Mouse (Mus musculus) lung, embryonic 16.5 days (tissue): ENCODE data around the gene Prl7a1. TPM values are rescaled to one million over a fixed set of nuclear protein-coding genes. Genes with fewer than 3 reads are reported as not detected.

Source experiments
- ATAC-seq: fragments of 200-750 bp; cut with Nextera tagmentation; 2 replicates; pipeline ENCODE4 v1.8.0; 2017; ENCODE audit warnings: low read depth, mild to moderate bottlenecking, moderate library complexity
- H3K27ac ChIP-seq: fragments of 300-500 bp; sonication (generic); 2 replicates; pipeline ENCODE4 v1.5.1; 2014; ENCODE audit warnings: mild to moderate bottlenecking, control low read depth, low read length
- H3K27me3 ChIP-seq: fragments of 300-500 bp; sonication (generic); 2 replicates; pipeline ENCODE4 v1.6.1; 2014; ENCODE audit warnings: low read depth, low read length, mixed read lengths; ENCODE audit not compliant: control insufficient read depth, insufficient read depth
- H3K36me3 ChIP-seq: fragments of 300-500 bp; sonication (generic); 2 replicates; pipeline ENCODE4 v1.6.1; 2014; ENCODE audit warnings: low read length; ENCODE audit not compliant: control insufficient read depth, insufficient read depth
- H3K4me1 ChIP-seq: fragments of 300-500 bp; sonication (generic); replicated peaks from 2 replicates; pipeline ENCODE4 v1.6.1; 2014; ENCODE audit warnings: low read length, mixed read lengths; ENCODE audit not compliant: control insufficient read depth, insufficient read depth
- H3K4me2 ChIP-seq: fragments of 300-500 bp; sonication (generic); 2 replicates; pipeline ENCODE4 v1.6.1; 2014; ENCODE audit warnings: low read depth, low read length, control low read depth
- H3K4me3 ChIP-seq: fragments of 300-500 bp; sonication (generic); 2 replicates; pipeline ENCODE4 v1.5.1; 2014; ENCODE audit warnings: mild to moderate bottlenecking, low read length, control low read depth
- H3K9ac ChIP-seq: fragments of 300-500 bp; sonication (generic); 2 replicates; pipeline ENCODE4 v1.6.1; 2014; ENCODE audit warnings: low read length, control low read depth
- H3K9me3 ChIP-seq: fragments of 300-500 bp; sonication (generic); 2 replicates; pipeline ENCODE4 v1.6.1; 2016; ENCODE audit warnings: low read length; ENCODE audit not compliant: control insufficient read depth
- WGBS: fragments of 180-500 bp; shearing (Covaris S2); extraction: QIAGEN DNeasy Blood & Tissue Kit; methylation state at CpG from one replicate; pipeline ENCODE4 v1.1.7; 2014; 5-methylcytosine and 5-hydroxymethylcytosine counted together
- polyA plus RNA-seq: library from polyadenylated mRNA; unstranded; fragments of >200 nt; fragmentation: Nextera tagmentation; extraction: Ambion mirVana; gene quantifications from 2 replicates; pipeline ENCODE4 v1.2.1, GENCODE M21; 2015

Prl7a1 gene
- polyA plus RNA-seq: not detected in 2 replicates

- H3K27me3 ChIP-seq: no peaks in the 10 kb centered on the region
- H3K36me3 ChIP-seq: no peaks in the 10 kb centered on the region
- H3K4me2 ChIP-seq: no peak within 1 kb of the TSS
- H3K9me3 ChIP-seq: no peaks in the 10 kb centered on the region
- H3K9ac ChIP-seq: no peak within 1 kb of the TSS
- H3K4me3 ChIP-seq: no peak within 1 kb of the TSS
- no peaks in the 10 kb centered on the region for H3K4me1 ChIP-seq
- WGBS: 96% methylated on average over 3 of the region's 3 CpGs
- H3K27ac ChIP-seq: no peak within 1 kb of the TSS
- no peak for ATAC-seq
Measured at GRCm38 (mm10) chr13:27642393-27642792, at the start of gene Prl7a1. Gene Prl7a1 (minus strand): TSS chr13:27642493.

GRCm38 (mm10) chr13:27667936-27668335, 25.6 kb upstream of the Prl7a1 start, which contains the start of gene Prl7a2:
Gene Prl7a2 (minus strand): TSS chr13:27668036.
- WGBS: 69% methylated on average over 4 of the region's 4 CpGs
- H3K4me3 ChIP-seq: no peak within 1 kb of the TSS
- H3K9ac ChIP-seq: no peak within 1 kb of the TSS
- H3K4me1 ChIP-seq: no peaks in the 10 kb centered on the region
- H3K9me3 ChIP-seq: no peaks in the 10 kb centered on the region
- H3K27me3 ChIP-seq: no peaks in the 10 kb centered on the region
- H3K27ac ChIP-seq: no peak within 1 kb of the TSS
- no peak within 1 kb of the TSS for H3K4me2 ChIP-seq
- no peak for ATAC-seq
- no peaks in the 10 kb centered on the region for H3K36me3 ChIP-seq

- Histone ChIP-seq H3K36me3 (no peaks in the 10 kb centered on the region), H3K27ac (no peak overlapping the region), H3K27me3 (no peaks in the 10 kb centered on the region), H3K9ac (no peak overlapping the region), H3K9me3 (no peaks in the 10 kb centered on the region), H3K4me1 (no peaks in the 10 kb centered on the region), H3K4me2 (no peak overlapping the region), H3K4me3 (no peak overlapping the region)
- WGBS: 60% methylated on average over 2 of the region's 2 CpGs
- no peak for ATAC-seq
Measured at GRCm38 (mm10) chr13:27660747-27661146, 18.5 kb upstream of the Prl7a1 start.

- no peak for ATAC-seq
- no peak within 1 kb of the TSS for H3K4me2 ChIP-seq
- no peaks in the 10 kb centered on the region for H3K4me1 ChIP-seq
- no peaks in the 10 kb centered on the region for H3K9me3 ChIP-seq
- H3K27me3 ChIP-seq: no peaks in the 10 kb centered on the region
- H3K4me3 ChIP-seq: no peak within 1 kb of the TSS
- H3K27ac ChIP-seq: no peak within 1 kb of the TSS
- WGBS: 65% methylated on average over 4 of the region's 4 CpGs
- H3K9ac ChIP-seq: no peak within 1 kb of the TSS
- no peaks in the 10 kb centered on the region for H3K36me3 ChIP-seq
Measured at GRCm38 (mm10) chr13:27610482-27610881, 31.8 kb downstream of the Prl7a1 start, which contains the start of gene Prl7b1. Gene Prl7b1 (minus strand): TSS chr13:27610582.

Other genes with a start within 250 kb of the Prl7a1 start
- gene Prl8a6, start 203.8 kb downstream of the Prl7a1 start, polyA plus RNA-seq: not detected in 2 replicates
- gene Prl8a8, start 129.3 kb downstream of the Prl7a1 start, polyA plus RNA-seq: not detected in 2 replicates
- not detected in 2 replicates for gene Prl8a9, start 77.9 kb downstream of the Prl7a1 start, polyA plus RNA-seq
- gene Prl8a1, start 60.3 kb downstream of the Prl7a1 start, polyA plus RNA-seq: not detected in 2 replicates
- not detected in 2 replicates for gene Prl7b1, start 31.9 kb downstream of the Prl7a1 start, polyA plus RNA-seq
- gene Prl7a2, start 25.5 kb upstream of the Prl7a1 start, polyA plus RNA-seq: not detected in 2 replicates
- not detected in 2 replicates for gene Prl7d1, start 74.2 kb upstream of the Prl7a1 start, polyA plus RNA-seq
- gene Prl7c1, start 138.3 kb upstream of the Prl7a1 start, polyA plus RNA-seq: not detected in 2 replicates
- gene Prl2a1, start 159.2 kb upstream of the Prl7a1 start, polyA plus RNA-seq: not detected in 2 replicates
- gene Prl2c1, start 206.8 kb upstream of the Prl7a1 start, polyA plus RNA-seq: not detected in 2 replicates